Mouse (Mus musculus) testis, adult 2 months (tissue): ENCODE data around the gene Lpar2.

Source experiments
- CTCF ChIP-seq: fragments of 200-500 bp; IDR thresholded peaks from 2 replicates; pipeline ENCODE4 v1.5.1; 2012; ENCODE audit warnings: low read depth, mild to moderate bottlenecking, inconsistent platforms, low read length, moderate library complexity; ENCODE audit not compliant: control insufficient read depth, insufficient read depth, insufficient replicate concordance
- POLR2A ChIP-seq: fragments of 200-500 bp; IDR thresholded peaks from 2 replicates; pipeline ENCODE4 v1.6.1; 2012; ENCODE audit warnings: low read depth, mild to moderate bottlenecking, inconsistent platforms, low read length, moderate library complexity; ENCODE audit not compliant: control insufficient read depth

GRCm38 (mm10) chr8:69867696-69868326 lies 45.6 kb downstream of the Lpar2 start:
- no peak for TF ChIP-seq CTCF
- TF ChIP-seq POLR2A, result no peak
